Mouse (Mus musculus) cerebellum, adult 2 months (tissue): ENCODE data around the gene B3gat3. TPM values are rescaled to one million over a fixed set of nuclear protein-coding genes. Genes with fewer than 3 reads are reported as not detected.

ENCODE experiments used
- DNase-seq, 2 experiments: peaks; one replicate each; pipeline ENCODE4 v3.0.0; 2021
- H3K27ac ChIP-seq: fragments of 200-500 bp; 2 replicates; pipeline ENCODE4 v1.5.1; 2012; ENCODE audit warnings: low read length, control low read depth, inconsistent platforms; ENCODE audit not compliant: insufficient read depth
- H3K27me3 ChIP-seq: fragments of 200-500 bp; 2 replicates; pipeline ENCODE4 v1.6.1; 2012; ENCODE audit warnings: inconsistent platforms, mild to moderate bottlenecking, low read length, moderate library complexity; ENCODE audit not compliant: control insufficient read depth, insufficient read depth
- H3K4me1 ChIP-seq: fragments of 200-500 bp; 2 replicates; pipeline ENCODE4 v1.6.1; 2011; ENCODE audit warnings: low read length; ENCODE audit not compliant: control insufficient read depth, insufficient read depth
- H3K4me3 ChIP-seq: fragments of 200-500 bp; replicated peaks from 2 replicates; pipeline ENCODE3; 2011; ENCODE audit warnings: mild to moderate bottlenecking, low read depth, low read length, control low read depth; ENCODE audit not compliant: insufficient read depth
- CTCF ChIP-seq: fragments of 200-500 bp; IDR thresholded peaks from 2 replicates; pipeline ENCODE4 v1.5.1; 2011; ENCODE audit warnings: low read depth, mild to moderate bottlenecking, control low read depth, low read length, moderate library complexity, borderline replicate concordance; ENCODE audit not compliant: insufficient read depth
- POLR2A ChIP-seq: fragments of 200-500 bp; IDR thresholded peaks from 2 replicates; pipeline ENCODE4 v1.6.1; 2011; ENCODE audit warnings: low read length, control low read depth, borderline replicate concordance; ENCODE audit not compliant: insufficient read depth
- WGBS: fragments of 180-500 bp; shearing (Covaris S2); methylation state at CpG from one replicate; pipeline ENCODE4 v1.1.7; 2018; 5-methylcytosine and 5-hydroxymethylcytosine counted together
- polyA plus RNA-seq: library from polyadenylated mRNA; depleted of rRNA; stranded (reverse); fragments of >200 nt; gene quantifications from 2 replicates; pipeline ENCODE4 v1.2.3, GENCODE M21; 2012

The B3gat3 gene
- polyA plus RNA-seq, 1 experiment: 238 TPM

- H3K27ac ChIP-seq: no peak overlapping the region
- H3K4me1 ChIP-seq: no peaks in the 10 kb centered on the region
- no peak for DNase-seq
- peak overlapping the region; percentile 98 for H3K4me3 ChIP-seq
- WGBS: 4% methylated on average over 3 of the region's 3 CpGs
- TF ChIP-seq POLR2A (no peak), CTCF (no peak)
- H3K27me3 ChIP-seq: no peaks in the 10 kb centered on the region
Observed at GRCm38 (mm10) chr19:8881034-8881392, 39.2 kb upstream of the B3gat3 start.

DNA sequence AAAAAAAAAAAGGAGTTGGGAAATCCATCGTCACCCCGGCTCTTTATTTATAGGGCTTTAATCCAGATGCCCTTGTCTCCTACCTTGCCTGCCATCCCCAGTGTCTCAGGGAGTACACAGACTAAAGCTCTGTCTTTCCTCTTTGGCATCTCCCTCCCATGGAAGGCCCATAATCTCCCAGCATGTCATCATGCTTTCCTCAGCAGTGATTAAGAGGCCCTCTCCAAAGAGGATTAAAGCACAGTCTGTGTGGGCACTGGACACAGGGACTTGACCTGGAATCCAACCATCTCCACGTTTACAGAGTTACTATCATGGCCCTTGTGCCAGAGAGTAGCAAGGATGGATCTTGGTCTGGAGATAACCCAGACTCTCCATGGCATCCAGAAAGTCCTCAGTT is 36.6 kb upstream of the B3gat3 start, which contains the start of the genes Lbhd1 and Gm49403:
Gene Lbhd1, plus strand, starts transcription at position 117 of the 400 bp plus-strand sequence.
Gene Gm49403, plus strand, starts transcription at position 315 of the 400 bp plus-strand sequence.
- no peak for TF ChIP-seq POLR2A
- TF ChIP-seq CTCF: no peak
- 71% methylated on average over 3 of the region's 3 CpGs for WGBS
- Histone ChIP-seq H3K27ac (no peak within 1 kb of the TSS), H3K27me3 (no peaks in the 10 kb centered on the region), H3K4me1 (0 out of 2 replicates have a peak, but pooled peaks cover 3% of the 10 kb centered on the region), H3K4me3 (no peak within 1 kb of the TSS)
- DNase-seq: no peak

GRCm38 (mm10) chr19:8886916-8887584 is 33.1 kb upstream of the B3gat3 start:
- TF ChIP-seq POLR2A (no peak), CTCF (no peak)
- no peak overlapping the region for H3K4me3 ChIP-seq

GRCm38 (mm10) chr19:8887585-8888463 is 32.4 kb upstream of the B3gat3 start:
- Histone ChIP-seq H3K4me1 (0 out of 2 replicates have a peak, but pooled peaks cover 3% of the 10 kb centered on the region), H3K27me3 (no peaks in the 10 kb centered on the region), H3K4me3 (peak overlapping the region; percentile 74), H3K27ac (no peak overlapping the region)
- WGBS: 18% methylated on average over 19 of the region's 19 CpGs
- no peak for DNase-seq
- TF ChIP-seq CTCF (no peak), POLR2A (no peak)

More at GRCm38 (mm10) chr19:8886916-8887584, 33.1 kb upstream of the B3gat3 start:
- no peak for DNase-seq
- Histone ChIP-seq H3K27ac (no peak overlapping the region), H3K4me1 (0 out of 2 replicates have a peak, but pooled peaks cover 3% of the 10 kb centered on the region), H3K27me3 (no peaks in the 10 kb centered on the region)
- 55% methylated on average over 1 of the region's 1 CpGs for WGBS

- DNase-seq: peak; percentile 94 to 95
- no peaks in the 10 kb centered on the region for H3K27me3 ChIP-seq
- H3K4me1 ChIP-seq: 0 out of 2 replicates have a peak, but pooled peaks cover 3% of the 10 kb centered on the region
- H3K4me3 ChIP-seq: peak within 1 kb of the TSS; percentile 74
- under 1% methylated on average over 58 of the region's 58 CpGs for WGBS
- H3K27ac ChIP-seq: peak within 1 kb of the TSS; percentile 42
- peak; percentile 86; the same call in 1 of the 2 replicates for TF ChIP-seq POLR2A
- no peak for TF ChIP-seq CTCF
Observed at GRCm38 (mm10) chr19:8888511-8889385, 31.4 kb upstream of the B3gat3 start, which contains the start of the genes 1810009A15Rik and Gm49416. Gene 1810009A15Rik (plus strand): TSS chr19:8888853. Gene Gm49416 (plus strand): TSS chr19:8888926.

GRCm38 (mm10) chr19:8892829-8893766 is 27.1 kb upstream of the B3gat3 start, which contains the start of gene Ints5:
Gene Ints5 (plus strand): TSS chr19:8893005.
- peak within 1 kb of the TSS; percentile 97 for H3K4me3 ChIP-seq
- no peaks in the 10 kb centered on the region for H3K27me3 ChIP-seq
- 2% methylated on average over 54 of the region's 54 CpGs for WGBS
- DNase-seq: peak; percentile 85 to 90
- peak within 1 kb of the TSS; percentile 67 for H3K27ac ChIP-seq
- TF ChIP-seq POLR2A (peak; percentile 86), CTCF (no peak)
- peaks cover 4% of the 10 kb centered on the region; the same call in 1 of the 2 replicates for H3K4me1 ChIP-seq
